Mouse (Mus musculus) c-Kit-positive CD71-positive TER-119-positive erythroid progenitor cells, embryonic 14.5 days (primary cell): Measurements from ENCODE around the gene Ctdsp2.

Experiments used
- DNase-seq: peaks from one replicate; pipeline ENCODE4 v3.0.0-alpha.2; 2013; ENCODE audit warnings: low spot score

The Ctdsp2 gene

GRCm38 (mm10) chr10:126978277-126978994 is at the start of gene Ctdsp2:
Gene Ctdsp2, plus strand, starts transcription at chr10:126978717.
- peak; percentile 97 for DNase-seq

- no peak for DNase-seq
Observed at GRCm38 (mm10) chr10:126928819-126929206, 49.7 kb upstream of the Ctdsp2 start.

- DNase-seq = no peak
Observed at GRCm38 (mm10) chr10:126929543-126929942, 49.0 kb upstream of the Ctdsp2 start.

- DNase-seq = no peak
Observed at GRCm38 (mm10) chr10:126930270-126931121, 48.0 kb upstream of the Ctdsp2 start.

- no peak for DNase-seq
Observed at GRCm38 (mm10) chr10:126931123-126931759, 47.3 kb upstream of the Ctdsp2 start.

GRCm38 (mm10) chr10:126931760-126932139 is 46.8 kb upstream of the Ctdsp2 start:
- DNase-seq = no peak

GRCm38 (mm10) chr10:126934561-126934960 is 44.0 kb upstream of the Ctdsp2 start:
- DNase-seq = no peak

- no peak for DNase-seq
Observed at GRCm38 (mm10) chr10:126935121-126935520, 43.4 kb upstream of the Ctdsp2 start.

GRCm38 (mm10) chr10:126935556-126936381 is 42.7 kb upstream of the Ctdsp2 start:
- no peak for DNase-seq

- no peak for DNase-seq
Observed at GRCm38 (mm10) chr10:126940949-126941348, 37.6 kb upstream of the Ctdsp2 start.

GRCm38 (mm10) chr10:126945531-126945930 is 33.0 kb upstream of the Ctdsp2 start:
- DNase-seq = no peak

GRCm38 (mm10) chr10:126949824-126950223 is 28.7 kb upstream of the Ctdsp2 start:
- no peak for DNase-seq

- peak; percentile 34 for DNase-seq
Observed at GRCm38 (mm10) chr10:126950572-126950971, 27.9 kb upstream of the Ctdsp2 start.

- DNase-seq = no peak
Observed at GRCm38 (mm10) chr10:126952375-126952774, 26.1 kb upstream of the Ctdsp2 start.

GRCm38 (mm10) chr10:126953029-126953471 is 25.5 kb upstream of the Ctdsp2 start:
- DNase-seq = no peak

- DNase-seq = no peak
Observed at GRCm38 (mm10) chr10:126956692-126957358, 21.7 kb upstream of the Ctdsp2 start.

- no peak for DNase-seq
Observed at GRCm38 (mm10) chr10:126957359-126958107, 21.0 kb upstream of the Ctdsp2 start.

GRCm38 (mm10) chr10:126960496-126960895 is 18.0 kb upstream of the Ctdsp2 start:
- DNase-seq = no peak

- no peak for DNase-seq
Observed at GRCm38 (mm10) chr10:126961757-126962156, 16.8 kb upstream of the Ctdsp2 start.

- DNase-seq = no peak
Observed at GRCm38 (mm10) chr10:126962271-126962965, 16.1 kb upstream of the Ctdsp2 start.
